Mouse (Mus musculus) MEL (cell line): Measurements from ENCODE around the gene Pdcd10.

Experiments
- CTCF ChIP-seq, 3 experiments: IDR thresholded peaks in 2 of 3; conservative IDR thresholded peaks in 1 of 3; 2 replicates each; pipeline ENCODE4 v1.5.1; 2011 to 2012; ENCODE audit warnings: low read length in 3 of 3, low read depth in 2 of 3, mild to moderate bottlenecking in 2 of 3, improper control_type of control experiment in 1 of 3, inconsistent platforms in 1 of 3, mixed read lengths in 1 of 3, moderate library complexity in 1 of 3; ENCODE audit not compliant: control insufficient read depth in 1 of 3, insufficient read depth in 1 of 3, poor library complexity in 1 of 3, severe bottlenecking in 1 of 3
- GABPA ChIP-seq: IDR thresholded peaks from 2 replicates; pipeline ENCODE4 v1.6.1; 2012; ENCODE audit warnings: low read depth, mild to moderate bottlenecking, inconsistent platforms, low read length, improper control_type of control experiment, moderate library complexity
- GATA1 ChIP-seq: IDR thresholded peaks from 2 replicates; pipeline ENCODE4 v1.6.1; 2011; ENCODE audit warnings: low read depth, low read length, improper control_type of control experiment
- MAZ ChIP-seq: IDR thresholded peaks from 2 replicates; pipeline ENCODE4 v1.6.1; 2012; ENCODE audit warnings: low read depth, mild to moderate bottlenecking, inconsistent platforms, low read length, improper control_type of control experiment
- MEF2A ChIP-seq: IDR thresholded peaks from 2 replicates; pipeline ENCODE4 v1.6.1; 2014; ENCODE audit warnings: low read depth, mild to moderate bottlenecking, inconsistent platforms, low read length, improper control_type of control experiment; ENCODE audit not compliant: poor library complexity, insufficient replicate concordance, severe bottlenecking; ENCODE audit errors: extremely low read depth
- POLR2A ChIP-seq, 2 experiments: IDR thresholded peaks; 2 replicates each; pipeline ENCODE4 v1.6.1; 2011 to 2012; ENCODE audit warnings: low read length in 2 of 2, mild to moderate bottlenecking in 2 of 2, control low read depth in 1 of 2, improper control_type of control experiment in 1 of 2, low read depth in 1 of 2, moderate library complexity in 1 of 2; ENCODE audit not compliant: control insufficient read depth in 1 of 2, insufficient read depth in 1 of 2, poor library complexity in 1 of 2
- RAD21 ChIP-seq: IDR thresholded peaks from 2 replicates; pipeline ENCODE4 v1.6.1; 2011; ENCODE audit warnings: mild to moderate bottlenecking, low read depth, low read length, improper control_type of control experiment
- RCOR1 ChIP-seq: IDR thresholded peaks from 2 replicates; pipeline ENCODE4 v1.6.1; 2012; ENCODE audit warnings: low read depth, mild to moderate bottlenecking, inconsistent platforms, low read length, improper control_type of control experiment
- TAL1 ChIP-seq: IDR thresholded peaks from 2 replicates; pipeline ENCODE4 v1.6.1; 2012; ENCODE audit warnings: mild to moderate bottlenecking, inconsistent platforms, low read length, moderate library complexity, mixed read lengths
- TCF12 ChIP-seq: IDR thresholded peaks from 2 replicates; pipeline ENCODE4 v1.6.1; 2014; ENCODE audit warnings: low read depth, mild to moderate bottlenecking, inconsistent platforms, low read length, improper control_type of control experiment, moderate library complexity
- USF2 ChIP-seq, 2 experiments: IDR thresholded peaks; 2 replicates each; pipeline ENCODE4 v1.6.1; 2011 to 2012; ENCODE audit warnings: improper control_type of control experiment in 2 of 2, low read length in 2 of 2, borderline replicate concordance in 1 of 2, inconsistent platforms in 1 of 2, low read depth in 1 of 2, mild to moderate bottlenecking in 1 of 2; ENCODE audit not compliant: insufficient read depth in 1 of 2
- ZMIZ1 ChIP-seq: IDR thresholded peaks from 2 replicates; pipeline ENCODE4 v1.6.1; 2012; ENCODE audit warnings: low read depth, mild to moderate bottlenecking, inconsistent platforms, low read length, improper control_type of control experiment, moderate library complexity
- ZNF384 ChIP-seq: IDR thresholded peaks from 2 replicates; pipeline ENCODE4 v1.6.1; 2012; ENCODE audit warnings: low read depth, mild to moderate bottlenecking, inconsistent platforms, low read length, improper control_type of control experiment

GRCm38 (mm10) chr3:75556695-75557291 is at the start of gene Pdcd10:
- peak in 1 of 2 experiments; percentile 74; a peak in 2 of 4 replicates for TF ChIP-seq POLR2A (IDR thresholded peaks at IDR 0.05; ENCODE audit: control insufficient read depth in 1 of 2, insufficient read depth in 1 of 2, low read depth in 1 of 2, low read length in 2 of 2, poor library complexity in 1 of 2)
- no peak for TF ChIP-seq ZMIZ1
- peak; percentile 49 for TF ChIP-seq MAZ
- no peak for TF ChIP-seq USF2 (IDR thresholded peaks at IDR 0.05; ENCODE audit: borderline replicate concordance in 1 of 2, insufficient read depth in 1 of 2, low read depth in 1 of 2, low read length in 2 of 2)
- no peak for TF ChIP-seq CTCF (IDR thresholded peaks at IDR 0.05 in 2 of 3, conservative IDR thresholded peaks at IDR 0.05 in 1 of 3; ENCODE audit: control insufficient read depth in 1 of 3, insufficient read depth in 1 of 3, low read depth in 2 of 3, low read length in 3 of 3, poor library complexity in 1 of 3, severe bottlenecking in 1 of 3)
- no peak for TF ChIP-seq GATA1
- TF ChIP-seq TAL1, result no peak
- no peak for TF ChIP-seq RCOR1
- TF ChIP-seq MEF2A, result no peak
- TF ChIP-seq GABPA, result no peak
- no peak for TF ChIP-seq RAD21
- TF ChIP-seq TCF12, result no peak; the same call in 1 of the 2 replicates
- no peak for TF ChIP-seq ZNF384
